Mouse (Mus musculus) liver, adult 2 months (tissue): ENCODE data around the gene Tcf25. TPM values are rescaled to one million over a fixed set of nuclear protein-coding genes. Genes with fewer than 3 reads are reported as not detected.

Experiments used
- DNase-seq: peaks from one replicate; pipeline ENCODE4 v3.0.0-alpha.2; 2011; ENCODE audit warnings: low read depth, low spot score; ENCODE audit errors: extremely low read depth
- H3K27ac ChIP-seq: fragments of 200-500 bp; replicated peaks from 2 replicates; pipeline ENCODE4 v1.5.1; 2012; ENCODE audit warnings: low read depth, mild to moderate bottlenecking, control low read depth, inconsistent platforms, low read length; ENCODE audit not compliant: insufficient read depth
- H3K27me3 ChIP-seq: fragments of 200-500 bp; 2 replicates; pipeline ENCODE4 v1.6.1; 2012; ENCODE audit warnings: mild to moderate bottlenecking, moderate library complexity, low read length, inconsistent platforms; ENCODE audit not compliant: control insufficient read depth, insufficient read depth
- H3K36me3 ChIP-seq: fragments of 200-500 bp; 2 replicates; pipeline ENCODE4 v1.6.1; 2012; ENCODE audit warnings: low read length, inconsistent platforms; ENCODE audit not compliant: control insufficient read depth, insufficient read depth
- H3K4me1 ChIP-seq: fragments of 200-500 bp; 2 replicates; pipeline ENCODE4 v1.6.1; 2011; ENCODE audit warnings: low read length; ENCODE audit not compliant: control insufficient read depth, insufficient read depth
- H3K4me3 ChIP-seq: fragments of 200-500 bp; 2 replicates; pipeline ENCODE4 v1.5.1; 2011; ENCODE audit warnings: low read depth, mild to moderate bottlenecking, control low read depth, low read length, moderate library complexity; ENCODE audit not compliant: insufficient read depth
- H3K79me2 ChIP-seq: fragments of 200-500 bp; 2 replicates; pipeline ENCODE4 v1.6.1; 2012; ENCODE audit warnings: inconsistent platforms, mild to moderate bottlenecking, low read length, moderate library complexity; ENCODE audit not compliant: control insufficient read depth, insufficient read depth
- H3K9ac ChIP-seq: fragments of 200-500 bp; 2 replicates; pipeline ENCODE4 v1.6.1; 2012; ENCODE audit warnings: low read depth, mild to moderate bottlenecking, control low read depth, inconsistent platforms, low read length
- CTCF ChIP-seq: fragments of 200-500 bp; IDR thresholded peaks from 2 replicates; pipeline ENCODE4 v1.5.1; 2011; ENCODE audit warnings: low read depth, low read length, control low read depth
- POLR2A ChIP-seq: fragments of 200-500 bp; IDR thresholded peaks from 2 replicates; pipeline ENCODE4 v1.6.1; 2011; ENCODE audit warnings: low read length, control low read depth; ENCODE audit not compliant: insufficient read depth; ENCODE audit errors: extremely low read depth
- WGBS: fragments of 180-500 bp; shearing (Covaris S2); methylation state at CpG from one replicate; pipeline ENCODE4 v1.1.7; 2018; 5-methylcytosine and 5-hydroxymethylcytosine counted together
- polyA plus RNA-seq: library from polyadenylated mRNA; depleted of rRNA; stranded (reverse); fragments of >200 nt; gene quantifications from 2 replicates; pipeline ENCODE4 v1.2.3, GENCODE M21; 2012
- total RNA-seq: library from RNA; depleted of rRNA; stranded (reverse); fragments of >200 nt; gene quantifications from 2 replicates; pipeline ENCODE4 v1.2.3, GENCODE M21; 2014

The Tcf25 gene
- total and polyA plus RNA-seq, 2 experiments, result 86.7 to 117 TPM

GRCm38 (mm10) chr8:123381711-123382110, 8.2 kb downstream of the Tcf25 start:
- peaks cover 7% of the 10 kb centered on the region; the same call in 1 of the 2 replicates for H3K79me2 ChIP-seq
- no peak overlapping the region for H3K4me3 ChIP-seq
- no peak for DNase-seq
- H3K27me3 ChIP-seq, result no peaks in the 10 kb centered on the region
- H3K36me3 ChIP-seq, result peaks cover 36% of the 10 kb centered on the region
- no peaks in the 10 kb centered on the region for H3K4me1 ChIP-seq
- 90% methylated on average over 4 of the region's 4 CpGs for WGBS
- no peak overlapping the region for H3K27ac ChIP-seq
- no peak for TF ChIP-seq CTCF
- TF ChIP-seq POLR2A, result no peak
- H3K9ac ChIP-seq, result no peak overlapping the region

- Histone ChIP-seq H3K27me3 (no peaks in the 10 kb centered on the region), H3K79me2 (peaks cover 7% of the 10 kb centered on the region; the same call in 1 of the 2 replicates), H3K4me1 (no peaks in the 10 kb centered on the region), H3K9ac (no peak overlapping the region), H3K27ac (no peak overlapping the region), H3K4me3 (no peak overlapping the region), H3K36me3 (peaks cover 36% of the 10 kb centered on the region)
- no peak for DNase-seq
- TF ChIP-seq CTCF (no peak), POLR2A (no peak)
- 87% methylated on average over 8 of the region's 8 CpGs for WGBS
Observed at GRCm38 (mm10) chr8:123382516-123382915, 9.0 kb downstream of the Tcf25 start.

- Histone ChIP-seq H3K4me1 (no peaks in the 10 kb centered on the region), H3K27me3 (no peaks in the 10 kb centered on the region), H3K36me3 (peaks cover 49% of the 10 kb centered on the region), H3K79me2 (no peaks in the 10 kb centered on the region), H3K4me3 (no peak overlapping the region), H3K9ac (no peak overlapping the region), H3K27ac (no peak overlapping the region)
- 59% methylated on average over 9 of the region's 9 CpGs for WGBS
- no peak for DNase-seq
- peak; percentile 32; the same call in 1 of the 2 replicates for TF ChIP-seq CTCF
- no peak for TF ChIP-seq POLR2A
Observed at GRCm38 (mm10) chr8:123384883-123385540, 11.5 kb downstream of the Tcf25 start.

GRCm38 (mm10) chr8:123387041-123387440, 13.5 kb downstream of the Tcf25 start:
- WGBS, result 56% methylated on average over 3 of the region's 3 CpGs
- peaks cover 63% of the 10 kb centered on the region for H3K36me3 ChIP-seq
- no peak overlapping the region for H3K4me3 ChIP-seq
- H3K79me2 ChIP-seq, result no peaks in the 10 kb centered on the region
- TF ChIP-seq CTCF (no peak), POLR2A (no peak)
- no peak overlapping the region for H3K9ac ChIP-seq
- no peak overlapping the region for H3K27ac ChIP-seq
- no peaks in the 10 kb centered on the region for H3K27me3 ChIP-seq
- no peaks in the 10 kb centered on the region for H3K4me1 ChIP-seq
- DNase-seq, result peak; percentile 19

DNA sequence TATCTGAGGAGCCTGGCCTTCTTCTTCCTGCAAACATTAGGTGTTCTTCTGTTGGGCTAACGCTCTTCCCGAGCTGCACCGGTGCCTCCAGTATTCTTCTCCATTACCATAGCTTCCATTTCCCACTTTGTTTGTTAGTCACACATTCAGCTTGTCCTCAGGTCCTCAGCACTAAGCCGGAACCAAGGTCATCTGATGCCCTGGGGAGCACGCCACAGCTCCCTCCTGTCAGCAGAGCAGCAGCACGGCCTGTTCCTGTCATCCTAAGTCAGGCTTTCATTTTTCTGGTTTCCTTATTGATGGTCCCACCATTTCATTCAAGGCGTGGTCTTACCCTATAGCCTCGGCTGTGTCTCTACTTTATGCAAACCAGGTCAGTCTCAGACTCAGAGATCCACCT, 14.2 kb downstream of the Tcf25 start:
- TF ChIP-seq CTCF, result no peak

DNA sequence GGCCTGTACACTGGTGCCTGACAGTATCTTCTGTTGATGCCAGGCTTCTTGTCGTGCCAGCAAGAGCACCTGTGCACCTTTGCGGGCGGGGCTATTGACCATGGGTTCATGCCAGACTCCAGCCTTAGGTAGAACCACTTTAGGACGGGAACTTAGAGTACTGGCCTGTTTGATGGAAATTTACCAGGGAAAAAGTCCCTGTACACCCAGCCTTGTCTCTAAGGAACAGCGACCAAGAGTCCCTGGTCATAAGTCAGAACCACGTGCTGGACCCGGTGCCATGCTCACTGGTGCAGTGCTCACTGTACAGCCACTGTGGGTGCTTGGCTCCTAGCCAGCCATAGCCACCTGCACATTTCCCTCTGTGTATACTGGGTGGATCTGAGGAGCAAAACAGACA, 15.5 kb downstream of the Tcf25 start:
- WGBS, result 77% methylated on average over 7 of the region's 7 CpGs
- Histone ChIP-seq H3K27me3 (no peaks in the 10 kb centered on the region), H3K36me3 (peaks cover 63% of the 10 kb centered on the region), H3K27ac (no peak overlapping the region), H3K4me3 (no peak overlapping the region), H3K79me2 (no peaks in the 10 kb centered on the region), H3K4me1 (no peaks in the 10 kb centered on the region), H3K9ac (no peak overlapping the region)
- DNase-seq, result no peak
- TF ChIP-seq CTCF, result no peak
- no peak for TF ChIP-seq POLR2A

More for the DNA sequence above, 14.2 kb downstream of the Tcf25 start:
- no peak for DNase-seq
- Histone ChIP-seq H3K27me3 (no peaks in the 10 kb centered on the region), H3K9ac (no peak overlapping the region), H3K4me1 (no peaks in the 10 kb centered on the region), H3K79me2 (no peaks in the 10 kb centered on the region), H3K36me3 (peaks cover 64% of the 10 kb centered on the region), H3K27ac (no peak overlapping the region), H3K4me3 (no peak overlapping the region)
- 88% methylated on average over 8 of the region's 8 CpGs for WGBS
